In the genomic region with DNA sequence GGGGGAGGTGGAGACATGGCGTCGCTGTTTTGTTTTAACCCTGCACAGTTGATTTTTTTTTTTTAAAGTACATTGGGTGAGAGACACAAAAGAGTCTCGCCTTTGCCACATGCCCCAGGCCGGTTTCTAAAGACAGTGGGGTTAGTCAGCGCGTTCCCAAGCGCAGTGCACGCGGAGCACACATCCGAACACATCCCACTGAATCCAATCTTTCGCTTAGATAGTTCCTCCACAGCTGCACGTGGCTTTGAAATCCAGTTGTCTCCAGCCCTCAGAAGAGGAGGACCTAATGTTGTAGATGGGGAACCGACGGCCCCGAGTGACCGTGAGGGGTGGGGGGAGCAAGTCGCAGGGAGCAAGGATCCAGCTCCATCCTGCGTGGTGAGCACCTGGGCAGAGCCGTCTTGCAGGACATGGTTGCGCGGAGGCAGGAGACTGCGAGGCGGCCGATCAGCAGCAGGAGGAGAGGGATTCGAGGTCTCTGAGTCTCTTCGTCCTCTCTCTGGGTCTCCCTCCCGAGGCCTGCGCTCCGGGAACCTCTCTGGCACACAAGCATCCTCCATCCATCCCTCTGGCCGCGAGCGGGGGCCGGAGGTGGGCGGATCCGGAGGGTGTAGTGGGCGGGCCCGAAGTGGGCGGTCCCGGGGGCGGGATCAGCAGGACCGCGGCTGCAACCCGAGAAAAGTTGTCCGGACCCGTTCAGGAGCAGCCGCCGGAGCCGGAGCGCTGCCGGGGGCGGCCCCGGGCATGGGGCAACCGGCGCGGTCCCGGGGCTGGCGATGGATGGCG, we compare ENCODE assay signal across 10 mouse cellular contexts. TPM values are rescaled to one million over a fixed set of nuclear protein-coding genes. Genes with fewer than 3 reads are reported as not detected.
DNase-seq lines count a peak whose midpoint lies in the region; ATAC-seq and TF ChIP-seq lines count a peak whose summit lies in the region.
"Had no signal": no experiment of that assay in that cellular context is flagged by ENCODE, and none has a peak within 500 bp of the region (broad histone marks: within the 10 kb centered on the region; RNA-seq: fewer than 3 reads in every experiment).

A gene (plus strand): TSS at position 673 of the 789 bp plus-strand sequence.

- H3K4me2 ChIP-seq in forebrain, postnatal 0 days (ENCODE audit: low read depth), result peak within 1 kb of the TSS; percentile 76

- peak; percentile 88 for ATAC-seq in forebrain, postnatal 0 days
- ATAC-seq: Patski had no signal

- H3K4me1 ChIP-seq in forebrain, postnatal 0 days (ENCODE audit: insufficient read depth), result peaks cover 9% of the 10 kb centered on the region; the same call in 1 of the 2 replicates
- 0 out of 2 replicates have a peak, but pooled peaks cover 2% of the 10 kb centered on the region for H3K4me1 ChIP-seq in lung, adult 2 months (ENCODE audit: control insufficient read depth, insufficient read depth, low read length)

- H3K4me3 ChIP-seq in forebrain, postnatal 0 days (ENCODE audit: low read depth, low read length), result peak within 1 kb of the TSS; percentile 51
- peak within 1 kb of the TSS; percentile 49 for H3K4me3 ChIP-seq in layer of hippocampus, adult 2 months
- H3K4me3 ChIP-seq in lung, adult 2 months (replicated peaks; ENCODE audit: extremely low read depth, low read depth, low read length), result peak within 1 kb of the TSS; percentile 52
- H3K4me3 ChIP-seq: myocyte had no signal

- peak; percentile 85 for DNase-seq in R1 (ENCODE audit: low read depth, low spot score)
- peak; percentile 92 for DNase-seq in cerebellum, adult 8-10 months
- DNase-seq in forebrain, postnatal 0 days, result peak; percentile 45
- peak; percentile 60 to 63 for DNase-seq in heart, postnatal 10 days
- peak; percentile 49 to 50 for DNase-seq in layer of hippocampus, adult 2 months (ENCODE audit: low spot score in 2 of 2)
- peak; percentile 75 for DNase-seq in lung, adult 2 months
- peak; percentile 79 for DNase-seq in ovary, postnatal 14 days (ENCODE audit: low spot score)
- DNase-seq in T-cell, adult 2 months (ENCODE audit: low spot score), result no peak

- peaks cover 30% of the 10 kb centered on the region for H3K27me3 ChIP-seq in forebrain, postnatal 0 days (ENCODE audit: insufficient read depth, low read length)
- H3K27me3 ChIP-seq: Patski had no signal

- no peak for TF ChIP-seq CTCF in forebrain, postnatal 0 days (IDR thresholded peaks at IDR 0.05; ENCODE audit: low read depth)
- TF ChIP-seq CTCF in layer of hippocampus, adult 2 months (conservative IDR thresholded peaks at IDR 0.05), result no peak
- TF ChIP-seq CTCF in lung, adult 2 months (IDR thresholded peaks at IDR 0.05; ENCODE audit: insufficient read depth, low read length), result no peak

- H3K36me3 ChIP-seq in forebrain, postnatal 0 days (ENCODE audit: insufficient read depth), result no peaks in the 10 kb centered on the region

- H3K27ac ChIP-seq in forebrain, postnatal 0 days (ENCODE audit: low read depth, low read length), result no peak within 1 kb of the TSS
- no peak within 1 kb of the TSS for H3K27ac ChIP-seq in layer of hippocampus, adult 2 months

- intact Hi-C loops in heart, postnatal 10 days (cut with DNase I), result no loop called here

- WGBS in forebrain, postnatal 0 days, result 4% methylated on average over 56 of the region's 58 CpGs
- 2% methylated on average over 58 of the region's 58 CpGs for WGBS in lung, adult 2 months

- H3K9ac ChIP-seq in forebrain, postnatal 0 days, result peak within 1 kb of the TSS; percentile 39

- no peak for TF ChIP-seq POLR2A in lung, adult 2 months (IDR thresholded peaks at IDR 0.05; ENCODE audit: borderline replicate concordance, extremely low read depth, low read depth, low read length)

- no peaks in the 10 kb centered on the region for H3K9me3 ChIP-seq in forebrain, postnatal 0 days (ENCODE audit: low read length)

RNA-seq across cellular contexts. Expression of the gene that starts here (rescaled TPM):
- 18.9 and 25.6 TPM in 2 replicates for total RNA-seq in forebrain, postnatal 0 days (2014; rRNA removed)
- 5.2 and 7.5 TPM in 2 replicates for polyA plus RNA-seq in forebrain, postnatal 0 days (2015; fragmentation: Nextera tagmentation; extraction: Ambion mirVana)
- total RNA-seq in heart, postnatal 10 days (2021), result under 1 TPM; 0.31 to 0.57 TPM
- 1 to 10 TPM; 3.7 to 3.8 TPM for total RNA-seq in layer of hippocampus, adult 2 months (2021)
- 13.8 TPM in 2 replicates for polyA plus RNA-seq in lung, adult 2 months (2012; rRNA removed)
- polyA plus RNA-seq: myocyte, Patski had no signal

Comparison
In these comparisons a context has a peak if more than half of its experiments do, and no peak if none do; other contexts are left out.
1. Peak in DNase-seq in heart, postnatal 10 days; RNA of the gene not detected or under 1 TPM.